Mouse (Mus musculus) hindbrain, embryonic 16.5 days (tissue): ENCODE data around the gene Krt42. TPM values are rescaled to one million over a fixed set of nuclear protein-coding genes. Genes with fewer than 3 reads are reported as not detected.

Experiments
- ATAC-seq: fragments of 200-750 bp; cut with Nextera tagmentation; 2 replicates; pipeline ENCODE4 v1.8.0; 2017; ENCODE audit warnings: moderate TSS enrichment, moderate library complexity
- H3K27ac ChIP-seq: fragments of 300-500 bp; sonication (generic); 2 replicates; pipeline ENCODE4 v1.5.1; 2014; ENCODE audit warnings: low read depth, mild to moderate bottlenecking, control low read depth, low read length, moderate library complexity
- H3K27me3 ChIP-seq: fragments of 300-500 bp; sonication (generic); replicated peaks from 2 replicates; pipeline ENCODE4 v1.6.1; 2014; ENCODE audit warnings: low read length; ENCODE audit not compliant: control insufficient read depth, insufficient read depth
- H3K36me3 ChIP-seq: fragments of 300-500 bp; sonication (generic); 2 replicates; pipeline ENCODE4 v1.6.1; 2014; ENCODE audit warnings: mild to moderate bottlenecking, low read length, moderate library complexity, mixed read lengths; ENCODE audit not compliant: control insufficient read depth, insufficient read depth
- H3K4me1 ChIP-seq: fragments of 300-500 bp; sonication (generic); 2 replicates; pipeline ENCODE4 v1.6.1; 2014; ENCODE audit warnings: low read depth, low read length; ENCODE audit not compliant: control insufficient read depth, insufficient read depth
- H3K4me2 ChIP-seq: fragments of 300-500 bp; sonication (generic); 2 replicates; pipeline ENCODE4 v1.6.1; 2014; ENCODE audit warnings: mild to moderate bottlenecking, low read length, control low read depth, moderate library complexity
- H3K4me3 ChIP-seq: fragments of 300-500 bp; sonication (generic); 2 replicates; pipeline ENCODE4 v1.5.1; 2014; ENCODE audit warnings: mild to moderate bottlenecking, low read length, control low read depth, moderate library complexity
- H3K9ac ChIP-seq: fragments of 300-500 bp; sonication (generic); 2 replicates; pipeline ENCODE4 v1.6.1; 2014; ENCODE audit warnings: low read depth, mild to moderate bottlenecking, control low read depth, low read length, moderate library complexity
- H3K9me3 ChIP-seq: fragments of 300-500 bp; sonication (generic); 2 replicates; pipeline ENCODE4 v1.6.1; 2014; ENCODE audit warnings: mild to moderate bottlenecking, low read length, moderate library complexity; ENCODE audit not compliant: control insufficient read depth
- WGBS: fragments of 180-500 bp; shearing (Covaris S2); extraction: QIAGEN DNeasy Blood & Tissue Kit; methylation state at CpG from one replicate; pipeline ENCODE4 v1.1.7; 2014; 5-methylcytosine and 5-hydroxymethylcytosine counted together
- polyA plus RNA-seq: library from polyadenylated mRNA; unstranded; fragments of >200 nt; fragmentation: Nextera tagmentation; extraction: Ambion mirVana; gene quantifications from 2 replicates; pipeline ENCODE4 v1.2.1, GENCODE M21; 2015

Gene Krt42
- polyA plus RNA-seq, 1 experiment from 2014 or later = not detected

DNA sequence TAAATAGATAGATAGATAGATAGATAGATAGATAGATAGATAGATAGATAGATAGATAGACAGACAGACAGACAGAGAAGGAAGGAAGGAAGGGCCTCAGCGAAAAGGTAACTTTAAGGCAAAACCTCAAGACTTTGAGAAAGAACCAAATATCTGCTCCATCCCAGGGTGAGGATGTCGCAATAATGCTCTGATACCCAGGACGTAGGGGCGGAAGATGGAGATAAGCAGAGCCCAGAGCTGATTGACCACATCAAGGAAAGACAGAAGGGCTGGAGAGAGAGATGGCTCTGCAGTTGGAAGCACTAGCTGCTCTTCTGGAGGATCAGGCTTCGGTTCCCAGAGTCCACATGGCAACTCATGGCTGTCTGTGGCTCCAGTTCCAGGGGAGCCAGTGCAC is 31.6 kb upstream of the Krt42 start:
- Histone ChIP-seq H3K4me3 (no peak overlapping the region), H3K36me3 (no peaks in the 10 kb centered on the region), H3K9ac (no peak overlapping the region), H3K4me2 (no peak overlapping the region), H3K27me3 (no peaks in the 10 kb centered on the region), H3K9me3 (no peaks in the 10 kb centered on the region), H3K4me1 (no peaks in the 10 kb centered on the region), H3K27ac (no peak overlapping the region)
- WGBS = 95% methylated on average over 5 of the region's 5 CpGs
- ATAC-seq = no peak

DNA sequence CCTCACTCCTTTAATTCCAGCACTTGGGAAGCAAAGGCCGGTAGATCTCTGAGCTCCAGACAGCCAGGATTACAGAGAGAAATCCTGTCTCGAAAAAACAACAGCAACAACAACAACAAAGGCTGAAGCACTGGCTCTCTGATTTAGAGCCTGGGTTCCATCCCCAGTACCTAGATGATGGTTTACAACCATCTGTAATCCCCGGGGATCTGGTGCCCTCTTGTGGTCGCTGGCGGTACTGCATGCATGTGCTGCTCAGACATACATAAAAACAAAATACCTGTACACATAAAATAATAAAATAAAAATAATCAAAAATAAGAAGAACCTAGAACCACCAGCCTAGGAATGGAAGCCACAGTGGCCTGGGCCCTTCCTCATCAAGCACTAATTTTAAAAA is 30.6 kb upstream of the Krt42 start:
- 8% methylated on average over 5 of the region's 5 CpGs for WGBS
- H3K4me3 ChIP-seq = no peak overlapping the region
- no peak overlapping the region for H3K27ac ChIP-seq
- no peak overlapping the region for H3K9ac ChIP-seq
- H3K9me3 ChIP-seq = no peaks in the 10 kb centered on the region
- no peaks in the 10 kb centered on the region for H3K27me3 ChIP-seq
- no peak overlapping the region for H3K4me2 ChIP-seq
- ATAC-seq = no peak
- peaks cover under 1% of the 10 kb centered on the region; the same call in 1 of the 2 replicates for H3K4me1 ChIP-seq
- no peaks in the 10 kb centered on the region for H3K36me3 ChIP-seq

GRCm38 (mm10) chr11:100298274-100299036 is 28.8 kb upstream of the Krt42 start:
- 0 out of 2 replicates have a peak, but pooled peaks have one; percentile 59 for ATAC-seq
- Histone ChIP-seq H3K4me3 (peak overlapping the region; percentile 28), H3K9ac (peak overlapping the region; percentile 57), H3K36me3 (no peaks in the 10 kb centered on the region), H3K4me1 (peaks cover 2% of the 10 kb centered on the region; the same call in 1 of the 2 replicates), H3K27ac (no peak overlapping the region), H3K4me2 (peak overlapping the region; percentile 53), H3K27me3 (no peaks in the 10 kb centered on the region), H3K9me3 (no peaks in the 10 kb centered on the region)
- WGBS = 20% methylated on average over 18 of the region's 18 CpGs

DNA sequence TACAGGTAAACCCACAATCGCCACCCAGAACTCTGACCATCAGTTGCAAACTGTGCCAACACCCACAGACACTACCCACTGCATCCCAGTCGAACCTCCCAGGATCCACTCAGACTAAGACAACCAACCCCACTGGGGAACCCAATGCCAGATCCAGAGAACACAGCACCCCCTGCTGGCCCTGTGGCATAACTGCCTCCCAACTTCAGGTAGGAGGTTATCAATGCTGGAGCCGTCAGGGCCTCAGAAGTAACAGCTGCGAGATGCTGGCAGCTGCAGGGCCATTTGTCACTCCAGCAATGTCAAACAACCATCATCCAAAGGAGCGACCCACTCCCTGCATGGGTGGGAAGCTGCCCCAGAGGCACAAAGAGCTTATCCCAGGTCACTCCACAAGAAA is 28.1 kb upstream of the Krt42 start:
- peak overlapping the region; percentile 53 for H3K4me2 ChIP-seq

DNA sequence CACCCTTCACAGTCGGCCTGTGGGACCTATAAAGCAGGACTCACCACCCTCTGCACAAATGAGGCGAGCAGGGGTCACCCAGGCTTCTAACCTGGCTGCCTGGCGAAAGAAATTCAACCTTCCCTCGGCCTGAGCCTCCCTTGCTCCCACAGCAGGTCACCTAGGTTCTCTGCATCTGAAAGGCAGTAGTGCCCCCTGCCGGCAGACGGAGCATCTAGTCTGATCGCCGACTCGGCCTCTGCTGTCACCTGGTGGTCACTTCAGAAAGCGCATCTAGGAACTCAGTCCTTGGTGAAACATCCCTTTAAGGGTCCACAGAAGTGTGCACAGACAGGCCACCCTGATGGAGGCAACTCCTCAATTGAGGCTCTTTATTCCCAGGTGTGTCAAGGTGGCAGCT is 25.6 kb upstream of the Krt42 start:
- 5% methylated on average over 10 of the region's 10 CpGs for WGBS
- no peaks in the 10 kb centered on the region for H3K9me3 ChIP-seq
- H3K27me3 ChIP-seq = no peaks in the 10 kb centered on the region
- H3K36me3 ChIP-seq = no peaks in the 10 kb centered on the region
- no peak overlapping the region for H3K27ac ChIP-seq
- peak overlapping the region; percentile 27 for H3K4me2 ChIP-seq
- peak; percentile 53 for ATAC-seq
- no peak overlapping the region for H3K4me3 ChIP-seq
- H3K4me1 ChIP-seq = peaks cover 2% of the 10 kb centered on the region; the same call in 1 of the 2 replicates
- 0 out of 2 replicates have a peak overlapping the region, but pooled peaks have one; percentile 42 for H3K9ac ChIP-seq

More for the DNA sequence above, 28.1 kb upstream of the Krt42 start:
- H3K27me3 ChIP-seq = no peaks in the 10 kb centered on the region
- H3K9me3 ChIP-seq = no peaks in the 10 kb centered on the region
- H3K27ac ChIP-seq = no peak overlapping the region
- no peak overlapping the region; the same call in 1 of the 2 replicates for H3K4me3 ChIP-seq
- 37% methylated on average over 5 of the region's 5 CpGs for WGBS
- ATAC-seq = no peak
- no peaks in the 10 kb centered on the region for H3K36me3 ChIP-seq
- peaks cover 2% of the 10 kb centered on the region; the same call in 1 of the 2 replicates for H3K4me1 ChIP-seq
- no peak overlapping the region for H3K9ac ChIP-seq

DNA sequence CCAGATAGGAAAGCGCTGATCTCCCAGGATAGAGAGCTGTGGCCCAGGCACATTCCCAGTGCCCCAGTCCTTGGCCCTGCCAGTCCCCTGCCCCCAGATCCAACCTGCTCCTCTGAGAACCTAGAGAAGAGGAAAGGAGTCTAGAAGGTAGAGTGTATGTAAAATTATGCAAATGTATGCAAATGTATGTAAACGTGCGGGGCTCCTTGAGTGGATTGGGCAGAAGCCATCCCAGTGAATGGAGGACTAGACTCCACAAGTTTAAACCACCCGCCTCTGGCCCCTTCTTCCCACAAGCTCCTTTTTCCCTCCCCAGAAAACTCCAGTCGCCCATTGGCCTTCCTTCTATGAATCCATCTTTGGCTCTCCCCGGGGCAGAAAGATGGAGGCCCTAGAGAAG is 23.2 kb upstream of the Krt42 start:
- H3K27me3 ChIP-seq = no peaks in the 10 kb centered on the region
- ATAC-seq = no peak
- WGBS = 42% methylated on average over 6 of the region's 6 CpGs
- H3K9ac ChIP-seq = no peak overlapping the region
- H3K27ac ChIP-seq = no peak overlapping the region
- H3K9me3 ChIP-seq = no peaks in the 10 kb centered on the region
- no peak overlapping the region for H3K4me2 ChIP-seq
- peaks cover 2% of the 10 kb centered on the region; the same call in 1 of the 2 replicates for H3K4me1 ChIP-seq
- H3K4me3 ChIP-seq = no peak overlapping the region
- H3K36me3 ChIP-seq = no peaks in the 10 kb centered on the region

DNA sequence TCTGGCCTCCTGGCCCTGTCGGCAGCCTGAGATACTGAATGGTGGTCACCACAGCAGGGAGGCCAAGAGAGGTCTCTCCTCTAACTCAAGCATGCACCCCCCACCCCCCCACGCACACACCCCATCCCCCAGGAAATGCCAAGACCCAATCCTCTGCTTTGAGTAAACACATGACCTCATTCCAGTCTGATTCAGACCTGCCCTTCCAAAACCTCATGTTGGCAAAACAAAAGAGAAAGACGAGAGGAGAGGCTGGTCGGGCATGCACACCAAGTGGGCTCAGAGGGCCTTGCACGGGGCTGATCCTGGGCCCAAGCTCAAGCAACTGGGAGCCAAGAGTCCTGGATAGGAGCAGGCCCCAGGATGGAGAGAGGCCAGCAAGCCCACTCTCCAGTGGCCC is 20.6 kb upstream of the Krt42 start:
- Histone ChIP-seq H3K4me3 (no peak overlapping the region), H3K27me3 (no peaks in the 10 kb centered on the region), H3K36me3 (no peaks in the 10 kb centered on the region), H3K9ac (no peak overlapping the region), H3K9me3 (no peaks in the 10 kb centered on the region), H3K27ac (no peak overlapping the region), H3K4me2 (no peak overlapping the region), H3K4me1 (peaks cover 2% of the 10 kb centered on the region; the same call in 1 of the 2 replicates)
- no peak for ATAC-seq
- 41% methylated on average over 5 of the region's 5 CpGs for WGBS

DNA sequence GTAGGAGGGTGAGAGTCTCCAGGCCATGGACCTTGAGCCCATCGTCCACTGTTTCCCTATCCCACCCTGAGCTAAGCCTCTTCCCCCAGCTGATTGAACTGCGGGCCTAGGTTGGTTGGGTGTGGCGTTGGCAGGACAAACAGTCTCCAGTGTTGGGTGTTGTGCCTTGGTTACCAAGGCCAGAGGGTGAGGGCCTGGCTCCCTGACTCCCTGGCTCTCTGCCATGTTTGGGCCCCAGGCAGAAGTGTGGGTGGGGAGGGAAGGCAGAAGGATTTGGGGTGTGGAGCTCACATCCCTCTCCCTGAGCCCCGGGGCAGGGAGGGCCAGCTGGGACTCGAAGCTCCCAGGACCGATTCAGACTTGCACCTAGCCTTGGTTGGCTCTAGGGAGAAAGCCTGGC is 19.3 kb upstream of the Krt42 start:
- H3K4me2 ChIP-seq = no peak overlapping the region
- 67% methylated on average over 6 of the region's 6 CpGs for WGBS
- ATAC-seq = no peak
- H3K27ac ChIP-seq = no peak overlapping the region
- no peaks in the 10 kb centered on the region for H3K4me1 ChIP-seq
- H3K36me3 ChIP-seq = no peaks in the 10 kb centered on the region
- no peak overlapping the region for H3K9ac ChIP-seq
- H3K9me3 ChIP-seq = no peaks in the 10 kb centered on the region
- H3K27me3 ChIP-seq = no peaks in the 10 kb centered on the region
- H3K4me3 ChIP-seq = no peak overlapping the region

GRCm38 (mm10) chr11:100287024-100287423 is 17.4 kb upstream of the Krt42 start:
- WGBS = 30% methylated on average over 10 of the region's 10 CpGs
- no peaks in the 10 kb centered on the region for H3K36me3 ChIP-seq
- no peak for ATAC-seq

More at GRCm38 (mm10) chr11:100287024-100287423, 17.4 kb upstream of the Krt42 start:
- Histone ChIP-seq H3K27me3 (no peaks in the 10 kb centered on the region), H3K4me1 (no peaks in the 10 kb centered on the region), H3K4me3 (no peak overlapping the region), H3K4me2 (no peak overlapping the region), H3K9ac (0 out of 2 replicates have a peak overlapping the region, but pooled peaks have one; percentile 43), H3K9me3 (no peaks in the 10 kb centered on the region), H3K27ac (no peak overlapping the region)
